Mouse (Mus musculus) cerebellum, adult (tissue): ENCODE measurements around the gene Chic2.

ENCODE experiments used
- ATAC-seq: cut with Nextera tagmentation; 2 replicates; pipeline ENCODE4 v1.9.2; 2017; ENCODE audit warnings: mild to moderate bottlenecking, moderate library complexity, mixed read lengths; ENCODE audit not compliant: insufficient number of reproducible peaks, low FRiP score, low TSS enrichment

The Chic2 gene

DNA sequence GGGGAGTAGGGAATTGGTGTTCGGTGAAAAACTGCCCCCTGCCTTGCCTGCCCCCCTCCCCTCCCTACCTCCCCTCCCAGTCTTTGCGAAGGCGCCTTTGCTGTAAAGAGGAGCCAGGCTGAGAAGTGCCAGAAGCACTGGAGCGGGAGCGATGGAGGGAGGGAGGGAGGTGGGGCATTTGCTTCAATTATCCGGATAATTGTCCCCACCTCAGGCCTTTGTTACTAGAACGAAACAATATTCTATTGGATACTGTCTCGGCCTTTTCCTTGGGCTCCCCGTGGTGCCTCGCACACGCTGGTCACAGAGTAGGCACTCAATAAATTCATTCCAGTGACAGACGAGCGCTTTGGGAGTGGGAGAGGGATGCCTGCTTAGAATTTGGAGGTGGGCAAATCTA is 25.6 kb upstream of the Chic2 start:
- ATAC-seq, result no peak

- ATAC-seq, result no peak
Measured at GRCm38 (mm10) chr5:75067125-75067756, 22.7 kb upstream of the Chic2 start.

- no peak for ATAC-seq
Measured at GRCm38 (mm10) chr5:75066715-75067114, 22.1 kb upstream of the Chic2 start.

GRCm38 (mm10) chr5:75063177-75063576 is 18.6 kb upstream of the Chic2 start:
- ATAC-seq, result no peak

DNA sequence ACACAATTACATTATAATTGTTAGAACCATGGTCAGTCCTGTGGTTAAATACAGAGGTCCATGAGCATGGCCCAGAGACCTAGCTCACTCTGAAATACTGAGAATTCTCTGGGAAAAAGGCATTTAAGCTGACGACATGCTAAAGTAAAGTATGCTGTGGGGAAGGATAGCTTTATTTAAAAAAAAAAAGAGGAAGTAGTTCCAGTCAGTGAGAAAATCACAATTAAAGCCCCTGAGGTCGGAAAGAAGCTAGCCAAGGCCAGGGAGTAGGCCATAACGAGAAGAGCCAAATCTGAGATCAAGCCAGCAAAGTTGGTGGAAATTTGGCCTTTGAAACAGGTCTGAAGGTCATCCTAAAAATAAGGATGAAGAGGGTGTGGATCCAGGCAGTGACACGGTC is 6.5 kb upstream of the Chic2 start:
- no peak for ATAC-seq

GRCm38 (mm10) chr5:75046681-75047321 is 2.2 kb upstream of the Chic2 start:
- no peak for ATAC-seq

DNA sequence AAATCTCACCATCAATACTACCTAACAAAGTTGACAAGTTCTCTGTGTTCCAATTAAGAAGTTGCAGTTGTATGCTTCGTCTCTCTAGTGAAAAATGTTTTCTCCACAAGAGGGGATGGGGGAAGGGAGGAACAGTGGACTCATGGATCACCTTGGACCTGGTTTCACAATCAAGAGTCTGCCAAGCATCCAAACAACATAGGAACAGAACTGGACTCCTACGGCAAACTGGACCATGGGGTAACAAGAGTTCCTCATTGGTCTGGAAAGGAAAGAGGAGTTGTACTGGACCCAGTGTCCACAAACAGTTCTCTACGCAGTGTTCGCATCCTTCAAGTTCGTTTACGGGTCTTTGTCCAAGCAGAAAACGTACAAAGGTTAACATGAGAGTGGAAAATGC is 797 bp upstream of the Chic2 start:
- ATAC-seq, result no peak

GRCm38 (mm10) chr5:75043621-75044301 is 813 bp downstream of the Chic2 start:
- peak; percentile 28 for ATAC-seq

- no peak for ATAC-seq
Measured at GRCm38 (mm10) chr5:75043011-75043445, 1.5 kb downstream of the Chic2 start.

DNA sequence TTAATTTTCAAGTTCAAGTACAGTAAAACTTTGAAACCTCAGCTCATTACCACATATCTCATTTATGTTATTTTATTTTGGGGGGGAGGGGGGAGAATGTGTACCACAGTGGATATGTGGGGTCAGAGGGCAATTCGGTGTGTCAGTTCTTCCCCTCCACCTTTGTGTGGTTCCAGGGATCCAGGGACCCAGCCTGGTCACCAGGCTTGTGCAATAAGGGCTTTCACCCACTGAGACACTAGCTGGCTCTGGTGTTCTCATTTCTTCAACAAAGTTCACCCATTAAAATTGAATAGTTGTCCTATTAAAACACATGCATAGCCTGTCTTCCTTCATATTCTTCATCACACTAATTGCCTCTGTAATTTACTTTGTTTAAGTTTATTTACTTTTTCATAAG is 5.3 kb downstream of the Chic2 start:
- no peak for ATAC-seq

DNA sequence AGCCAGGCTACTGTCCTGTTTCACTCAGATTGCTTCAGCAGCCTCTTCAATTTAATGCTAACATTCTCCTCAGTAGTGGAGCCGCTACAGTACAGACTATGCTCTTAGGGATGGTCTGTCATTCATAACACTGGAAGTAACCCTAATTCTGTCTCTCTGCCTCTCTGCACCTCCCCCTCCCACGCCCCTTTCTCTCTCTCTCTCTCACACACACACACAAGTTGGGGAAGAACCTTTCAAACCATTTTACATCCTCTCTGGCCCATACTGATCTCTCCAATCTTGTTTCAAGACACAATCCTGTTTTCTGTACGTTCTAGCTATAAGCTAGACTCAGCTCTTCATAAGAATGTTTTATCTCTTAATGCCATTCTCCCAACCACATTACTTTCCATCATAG is 9.1 kb downstream of the Chic2 start:
- no peak for ATAC-seq

DNA sequence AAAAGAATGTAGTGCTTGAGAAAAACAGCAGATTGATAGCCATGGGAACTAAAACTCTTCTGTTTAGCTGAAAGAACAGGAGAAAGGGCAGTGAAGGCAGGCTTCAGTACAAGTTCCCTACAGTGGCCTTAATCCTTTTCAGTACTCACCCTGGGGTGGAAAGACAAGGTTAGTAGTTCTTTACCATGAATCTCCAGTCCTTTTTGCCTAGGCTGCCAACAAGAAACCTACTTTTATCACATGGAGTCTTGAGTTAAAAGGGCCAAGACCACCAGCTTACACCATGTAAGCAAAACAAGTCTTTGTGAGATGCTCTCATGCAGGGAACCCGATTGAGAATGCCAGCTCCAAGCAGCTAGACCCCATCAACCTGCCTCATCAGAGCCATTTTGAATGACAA is 29.8 kb downstream of the Chic2 start:
- no peak for ATAC-seq

- ATAC-seq, result no peak
Measured at GRCm38 (mm10) chr5:75012771-75013421, 31.7 kb downstream of the Chic2 start.

- peak; percentile 68; the same call in 1 of the 2 replicates for ATAC-seq
Measured at GRCm38 (mm10) chr5:75011985-75012738, 32.4 kb downstream of the Chic2 start.

DNA sequence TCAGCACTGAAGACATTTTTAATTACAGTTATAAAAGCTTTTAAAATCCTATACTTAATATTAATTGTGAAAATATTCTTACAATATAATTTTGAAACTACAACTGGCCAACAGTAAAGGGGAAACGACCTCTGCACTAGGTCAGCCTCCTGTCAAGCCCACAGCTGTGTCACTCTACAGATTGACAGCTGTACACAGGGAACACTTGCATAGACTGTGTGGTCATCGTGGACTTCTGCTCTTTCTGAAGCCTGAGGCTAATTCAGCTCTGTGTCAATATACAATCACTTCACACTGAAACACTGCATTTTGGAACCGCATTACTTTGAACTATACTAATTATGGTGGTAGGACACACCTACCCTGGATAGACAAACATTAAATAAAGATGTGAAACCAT is 39.8 kb downstream of the Chic2 start:
- ATAC-seq, result no peak

DNA sequence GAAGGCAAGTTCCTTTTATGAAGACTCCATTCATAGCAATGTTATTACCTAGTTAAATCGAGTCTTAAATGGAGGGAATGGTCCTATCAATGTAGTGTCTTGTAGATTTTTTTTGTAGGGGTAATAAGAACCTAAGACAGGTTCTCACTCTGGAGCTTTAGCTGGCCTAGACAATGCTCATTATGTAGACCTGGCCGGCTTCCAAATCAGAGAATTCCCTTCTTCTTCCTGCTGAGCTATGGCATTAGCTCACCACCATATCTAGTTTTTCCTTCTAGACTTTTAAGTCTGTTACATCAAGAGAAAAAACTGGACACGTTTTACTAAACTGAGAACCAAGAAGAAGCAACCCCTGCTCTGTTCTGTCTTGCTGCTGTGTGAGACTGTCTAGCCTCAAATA is 42.5 kb downstream of the Chic2 start:
- no peak for ATAC-seq

DNA sequence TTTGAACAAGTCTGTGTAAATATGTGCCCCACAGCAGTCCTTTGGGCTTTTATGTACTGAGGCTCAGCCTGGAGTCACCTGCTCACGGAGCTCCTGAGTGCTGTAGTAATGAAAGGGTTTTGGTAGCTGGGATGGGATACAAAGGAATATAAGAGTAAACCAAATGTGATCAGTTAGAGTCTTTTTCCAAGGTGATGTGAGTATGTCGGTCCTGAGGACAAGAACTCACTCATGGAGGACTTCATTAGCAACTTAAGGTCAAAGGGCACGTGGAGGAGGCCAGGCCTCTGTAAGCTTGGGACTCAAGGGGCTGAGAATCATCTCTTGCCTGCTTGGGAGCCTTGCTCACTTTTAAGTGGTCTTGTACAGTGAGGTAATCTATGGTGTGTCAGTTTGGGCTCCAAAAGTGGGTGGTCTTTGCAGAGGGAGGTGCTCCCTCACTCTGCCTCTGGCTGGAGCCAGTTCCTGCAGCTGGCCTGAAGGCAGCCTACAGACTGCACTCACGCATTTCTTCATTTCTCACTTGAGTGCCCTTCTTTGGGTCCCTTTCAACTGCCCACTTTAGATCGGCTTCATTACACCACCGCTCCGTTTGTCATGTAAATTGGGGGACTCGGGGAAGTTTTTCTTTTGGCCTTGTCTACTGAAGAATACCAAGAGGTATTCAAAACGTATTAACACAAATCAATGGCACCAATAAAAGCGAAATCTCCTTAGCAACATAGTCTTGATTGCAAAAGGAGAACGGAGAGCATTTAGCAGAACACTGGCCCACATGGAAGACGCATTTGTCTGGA is 45.7 kb downstream of the Chic2 start:
- no peak for ATAC-seq

DNA sequence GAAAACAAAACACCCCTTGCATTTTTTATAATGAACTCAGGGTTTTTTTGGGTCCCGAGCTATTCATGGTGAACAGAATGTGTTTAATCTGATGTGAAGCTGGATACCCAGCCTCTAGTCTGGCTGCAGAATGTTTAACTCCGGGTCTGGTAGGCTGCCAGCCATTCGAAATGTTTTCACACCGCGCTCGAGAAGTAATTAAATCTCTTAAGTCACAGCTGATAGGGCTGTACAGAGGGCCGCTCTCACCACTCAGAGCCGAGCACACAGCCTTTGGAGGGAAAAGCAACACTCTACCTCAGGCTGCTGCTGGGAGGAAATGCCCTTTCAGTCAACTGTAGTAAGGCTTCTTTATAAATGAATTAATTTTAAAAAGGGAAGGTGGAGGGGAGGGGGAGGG is 49.6 kb downstream of the Chic2 start:
- ATAC-seq, result no peak

DNA sequence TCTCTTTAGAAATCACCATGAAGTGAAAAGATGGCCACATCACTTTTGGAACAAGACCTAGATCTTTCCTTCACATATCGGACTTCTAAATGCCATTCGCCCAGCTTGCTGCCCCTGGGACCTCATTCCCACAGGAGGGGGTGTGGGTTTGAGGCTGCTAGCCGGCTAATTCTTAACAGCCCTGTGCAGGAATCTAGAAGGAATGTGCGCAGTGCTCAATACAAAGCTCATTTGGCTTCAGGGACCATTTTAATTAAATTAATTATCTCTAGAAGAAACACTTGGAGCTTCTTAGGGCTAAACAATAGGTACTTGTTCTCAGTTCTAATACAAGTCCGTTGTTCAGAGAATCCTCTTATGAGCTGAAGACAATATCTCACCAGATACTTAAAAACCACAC is 60.5 kb downstream of the Chic2 start:
- no peak for ATAC-seq

GRCm38 (mm10) chr5:74980574-74980973 is 64.0 kb downstream of the Chic2 start:
- ATAC-seq, result no peak
